Mouse (Mus musculus) megakaryocyte-erythroid progenitor cell, adult 5-6 weeks (primary cell): Measurements from ENCODE around the gene Ccdc186. TPM values are rescaled to one million over a fixed set of nuclear protein-coding genes. Genes with fewer than 3 reads are reported as not detected.
"Not testable (repeated sequence)": the region's sequence is repeated elsewhere in the genome, so short reads cannot be mapped to it uniquely, and the experiment has no call there.

Experiments used
- ATAC-seq: replicated peaks from 2 replicates; pipeline ENCODE4 v1.8.0; 2016; ENCODE audit warnings: mild to moderate bottlenecking, inconsistent platforms; ENCODE audit not compliant: severe bottlenecking, poor library complexity, low FRiP score, low TSS enrichment
- total RNA-seq, 2 experiments: library from RNA; stranded (forward) in 1 of 2; stranded (reverse) in 1 of 2; fragments of 200-1000, 215-1000 nt in 1 of 2; fragments of >200 nt in 1 of 2; fragmentation: Nextera tagmentation in 1 of 2; gene quantifications; 2 replicates each; pipeline ENCODE4 v1.2.3; 2014 to 2017

The Ccdc186 gene
- total RNA-seq, 2 experiments from 2014 or later = 7.3 to 40.0 TPM

- no peak for ATAC-seq
Observed at GRCm38 (mm10) chr19:56805366-56805765, 16.6 kb downstream of the Ccdc186 start.

GRCm38 (mm10) chr19:56802352-56802746 lies 19.6 kb downstream of the Ccdc186 start:
- no peak for ATAC-seq

GRCm38 (mm10) chr19:56801656-56802351 lies 20.2 kb downstream of the Ccdc186 start:
- ATAC-seq = peak; percentile 85

GRCm38 (mm10) chr19:56800930-56801655 lies 20.9 kb downstream of the Ccdc186 start:
- peak; percentile 27; the same call in 1 of the 2 replicates for ATAC-seq

- ATAC-seq = peak; percentile 85
Observed at GRCm38 (mm10) chr19:56800226-56800625, 21.8 kb downstream of the Ccdc186 start.

- no peak for ATAC-seq
Observed at GRCm38 (mm10) chr19:56797376-56797775, 24.6 kb downstream of the Ccdc186 start.

- ATAC-seq = no peak
Observed at GRCm38 (mm10) chr19:56788952-56789351, 33.0 kb downstream of the Ccdc186 start.

GRCm38 (mm10) chr19:56787911-56788310 lies 34.1 kb downstream of the Ccdc186 start:
- ATAC-seq = no peak

- not testable (repeated sequence) for ATAC-seq
Observed at GRCm38 (mm10) chr19:56778532-56778931, 43.5 kb downstream of the Ccdc186 start.

GRCm38 (mm10) chr19:56776719-56777382 lies 45.1 kb downstream of the Ccdc186 start:
- ATAC-seq = peak; percentile 71

- ATAC-seq = no peak
Observed at GRCm38 (mm10) chr19:56775893-56776718, 45.9 kb downstream of the Ccdc186 start.

GRCm38 (mm10) chr19:56774971-56775892 lies 46.8 kb downstream of the Ccdc186 start:
- no peak for ATAC-seq

- no peak for ATAC-seq
Observed at GRCm38 (mm10) chr19:56774408-56774962, 47.5 kb downstream of the Ccdc186 start.

GRCm38 (mm10) chr19:56773393-56773971 lies 48.5 kb downstream of the Ccdc186 start:
- ATAC-seq = no peak

- no peak for ATAC-seq
Observed at GRCm38 (mm10) chr19:56772158-56772557, 49.8 kb downstream of the Ccdc186 start.

- no peak for ATAC-seq
Observed at GRCm38 (mm10) chr19:56769024-56769423, 53.0 kb downstream of the Ccdc186 start.

GRCm38 (mm10) chr19:56762686-56763085 lies 59.3 kb downstream of the Ccdc186 start:
- no peak for ATAC-seq

- ATAC-seq = no peak
Observed at GRCm38 (mm10) chr19:56761727-56762126, 60.3 kb downstream of the Ccdc186 start.
